9 mouse cellular contexts compared by ENCODE assay signal in the genomic region with DNA sequence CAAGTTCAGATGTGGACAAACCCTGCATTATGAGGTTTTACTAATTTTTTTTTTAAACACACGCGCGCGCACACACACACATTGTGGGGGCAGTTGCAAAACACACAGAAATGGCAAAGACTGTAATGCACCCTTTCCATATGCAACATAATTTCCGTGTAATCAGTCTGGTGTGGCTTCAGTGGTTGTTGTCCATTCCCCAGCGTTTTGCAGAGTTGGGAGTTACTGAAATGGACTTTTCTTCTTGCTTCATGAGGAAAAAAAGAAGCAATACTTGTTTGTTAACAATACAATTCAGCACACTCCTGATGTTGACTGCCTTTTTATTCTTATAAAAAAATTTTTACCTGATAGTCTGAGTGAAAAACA. TPM values are rescaled to one million over a fixed set of nuclear protein-coding genes. Genes with fewer than 3 reads are reported as not detected.
DNase-seq lines count a peak whose midpoint lies in the region; ATAC-seq lines count a peak whose summit lies in the region.
"Had no signal": no experiment of that assay in that cellular context is flagged by ENCODE, and none has a peak within 500 bp of the region (broad histone marks: within the 10 kb centered on the region; RNA-seq: fewer than 3 reads in every experiment).

No protein-coding gene starts in this region.

- 39% methylated on average over 6 of the region's 6 CpGs for WGBS in heart, embryonic 11.5 days (ENCODE audit: insufficient replicate concordance)
- WGBS in forebrain, embryonic 15.5 days = 32% methylated on average over 6 of the region's 6 CpGs
- 34% methylated on average over 6 of the region's 6 CpGs for WGBS in liver, embryonic 16.5 days (ENCODE audit: insufficient replicate concordance)

- H3K9ac ChIP-seq in heart, embryonic 11.5 days (ENCODE audit: low read depth, low read length) = no peak overlapping the region
- H3K9ac ChIP-seq in forebrain, embryonic 15.5 days (replicated peaks) = peak overlapping the region; percentile 42
- no peak overlapping the region for H3K9ac ChIP-seq in liver, embryonic 16.5 days (ENCODE audit: low read depth, low read length)
- H3K9ac ChIP-seq: liver, embryonic 14.5 days had no signal

- H3K4me2 ChIP-seq in heart, embryonic 11.5 days = peak overlapping the region; percentile 78
- H3K4me2 ChIP-seq in forebrain, embryonic 15.5 days (replicated peaks) = peak overlapping the region; percentile 68
- H3K4me2 ChIP-seq in liver, embryonic 16.5 days (ENCODE audit: low read depth, low read length) = peak overlapping the region; percentile 44; the same call in 1 of the 2 replicates

- peak overlapping the region; percentile 41 for H3K4me3 ChIP-seq in heart, embryonic 11.5 days (ENCODE audit: low read depth, low read length)
- peak overlapping the region; percentile 42 for H3K4me3 ChIP-seq in forebrain, embryonic 15.5 days
- peak overlapping the region; percentile 27; the same call in 1 of the 2 replicates for H3K4me3 ChIP-seq in liver, embryonic 16.5 days (ENCODE audit: low read depth, low read length)

- H3K4me1 ChIP-seq in heart, embryonic 11.5 days (ENCODE audit: control insufficient read depth, insufficient read depth, low read length) = no peaks in the 10 kb centered on the region
- peaks cover 9% of the 10 kb centered on the region for H3K4me1 ChIP-seq in forebrain, embryonic 15.5 days
- H3K4me1 ChIP-seq in liver, embryonic 16.5 days (ENCODE audit: control insufficient read depth, low read depth, low read length) = no peaks in the 10 kb centered on the region

- no peak overlapping the region for H3K27ac ChIP-seq in heart, embryonic 11.5 days (ENCODE audit: low read depth, low read length)
- no peak overlapping the region for H3K27ac ChIP-seq in forebrain, embryonic 15.5 days (replicated peaks)
- no peak overlapping the region for H3K27ac ChIP-seq in liver, embryonic 16.5 days (ENCODE audit: low read length)
- H3K27ac ChIP-seq: liver, embryonic 14.5 days had no signal

- H3K9me3 ChIP-seq in heart, embryonic 11.5 days (replicated peaks; ENCODE audit: control insufficient read depth, low read length) = no peaks in the 10 kb centered on the region
- H3K9me3 ChIP-seq in forebrain, embryonic 15.5 days = no peaks in the 10 kb centered on the region
- no peaks in the 10 kb centered on the region for H3K9me3 ChIP-seq in liver, embryonic 16.5 days (replicated peaks; ENCODE audit: control insufficient read depth, low read length)

- no peak for DNase-seq in heart, adult 8-10 months (ENCODE audit: low spot score)
- DNase-seq in 416B (ENCODE audit: low read depth) = peak; percentile 4
- no peak for DNase-seq in adrenal gland, adult 18-20 months (ENCODE audit: low spot score in 2 of 2)
- DNase-seq in cerebellum, adult 8-10 months = no peak
- no peak for DNase-seq in yolk sac, embryonic 10.5 days (ENCODE audit: low spot score)

- no peaks in the 10 kb centered on the region for H3K36me3 ChIP-seq in heart, embryonic 11.5 days (ENCODE audit: control insufficient read depth, insufficient read depth, low read length)
- no peaks in the 10 kb centered on the region for H3K36me3 ChIP-seq in forebrain, embryonic 15.5 days
- no peaks in the 10 kb centered on the region for H3K36me3 ChIP-seq in liver, embryonic 16.5 days (ENCODE audit: control insufficient read depth, insufficient read depth)

- peaks cover 8% of the 10 kb centered on the region; the same call in 1 of the 2 replicates for H3K27me3 ChIP-seq in heart, embryonic 11.5 days (ENCODE audit: control insufficient read depth, insufficient read depth, low read length)
- H3K27me3 ChIP-seq in forebrain, embryonic 15.5 days = no peaks in the 10 kb centered on the region
- H3K27me3 ChIP-seq in liver, embryonic 16.5 days (ENCODE audit: control insufficient read depth, insufficient read depth, low read depth, low read length) = peaks cover 2% of the 10 kb centered on the region; the same call in 1 of the 2 replicates

- no peak for ATAC-seq in heart, embryonic 11.5 days (replicated peaks; ENCODE audit: insufficient number of reproducible peaks, low FRiP score, low TSS enrichment)
- ATAC-seq in forebrain, embryonic 15.5 days (replicated peaks) = no peak
- no peak for ATAC-seq in liver, embryonic 16.5 days (ENCODE audit: low read depth)

RNA-seq across cellular contexts. Expression of gene Tnfsf13b, which starts 1.4 kb away (rescaled TPM):
- 0.40 TPM in 1 of 2 replicates, not detected in the other for polyA plus RNA-seq in heart, embryonic 11.5 days (2014; fragmentation: Nextera tagmentation; extraction: Ambion mirVana)
- total RNA-seq in heart, adult 8-10 months (2022) = 1 to 10 TPM; 5.1 to 7.8 (median 5.7) TPM
- polyA plus RNA-seq in forebrain, embryonic 15.5 days (2015; fragmentation: Nextera tagmentation; extraction: Ambion mirVana) = 0.06 and 0.23 TPM in 2 replicates
- 0.61 and 0.78 TPM in 2 replicates for polyA plus RNA-seq in liver, embryonic 16.5 days (2015; fragmentation: Nextera tagmentation; extraction: Ambion mirVana)
- 10 to 100 TPM in 1 of 2 experiments, 1 to 10 TPM in 1; 3.4 to 10.3 TPM for total RNA-seq in adrenal gland, adult 18-20 months (2021)

RNA-seq across cellular contexts. Expression of gene Abhd13, which starts 30.1 kb away (rescaled TPM):
- polyA plus RNA-seq in heart, embryonic 11.5 days (2014; fragmentation: Nextera tagmentation; extraction: Ambion mirVana) = 13.9 and 17.2 TPM in 2 replicates
- 1 to 10 TPM; 8.5 to 9.5 (median 9.2) TPM for total RNA-seq in heart, adult 8-10 months (2022)
- 15.7 and 16.7 TPM in 2 replicates for polyA plus RNA-seq in forebrain, embryonic 15.5 days (2015; fragmentation: Nextera tagmentation; extraction: Ambion mirVana)
- 4.2 and 4.4 TPM in 2 replicates for polyA plus RNA-seq in liver, embryonic 16.5 days (2015; fragmentation: Nextera tagmentation; extraction: Ambion mirVana)
- 10 to 100 TPM; 18.7 to 22.3 TPM for total RNA-seq in adrenal gland, adult 18-20 months (2021)

RNA-seq across cellular contexts. Expression of gene Lig4, which starts 30.2 kb away (rescaled TPM):
- 4.3 and 5.4 TPM in 2 replicates for polyA plus RNA-seq in heart, embryonic 11.5 days (2014; fragmentation: Nextera tagmentation; extraction: Ambion mirVana)
- total RNA-seq in heart, adult 8-10 months (2022) = 1 to 10 TPM; 4.6 to 6.3 (median 5.9) TPM
- polyA plus RNA-seq in forebrain, embryonic 15.5 days (2015; fragmentation: Nextera tagmentation; extraction: Ambion mirVana) = 10.4 and 11.9 TPM in 2 replicates
- 0.81 and 0.90 TPM in 2 replicates for polyA plus RNA-seq in liver, embryonic 16.5 days (2015; fragmentation: Nextera tagmentation; extraction: Ambion mirVana)
- total RNA-seq in adrenal gland, adult 18-20 months (2021) = 1 to 10 TPM; 7.8 to 8.4 TPM
